Mouse (Mus musculus) hindbrain, postnatal 0 days (tissue): ENCODE measurements at regions not wholly inside any gene's neighbourhood (a gene's known extent, or its start where the extent isn't known, plus 50 kb on each side); places are given as distances from the start of the nearest gene placed in this dataset.
A peak's percentile ranks its signal among the peaks of the same experiment; 100 is the strongest.
"Not testable (repeated sequence)": the region's sequence is repeated elsewhere in the genome, so short reads cannot be mapped to it uniquely, and the experiment has no call there.

ENCODE experiments used
- ATAC-seq: fragments of 200-750 bp; cut with Nextera tagmentation; 2 replicates; pipeline ENCODE4 v1.8.0; 2017; ENCODE audit warnings: mild to moderate bottlenecking, moderate TSS enrichment, moderate library complexity
- DNase-seq: peaks from one replicate; pipeline ENCODE4 v3.0.0-alpha.2; 2015; ENCODE audit warnings: low spot score
- H3K27ac ChIP-seq: fragments of 300-500 bp; sonication (generic); 2 replicates; pipeline ENCODE4 v1.5.1; 2014; ENCODE audit warnings: mild to moderate bottlenecking
- H3K27me3 ChIP-seq: fragments of 300-500 bp; sonication (generic); 2 replicates; pipeline ENCODE4 v1.6.1; 2014; ENCODE audit warnings: low read length, mixed read lengths; ENCODE audit not compliant: insufficient read depth
- H3K36me3 ChIP-seq: fragments of 300-500 bp; sonication (generic); 2 replicates; pipeline ENCODE4 v1.6.1; 2014; ENCODE audit warnings: low read length, mixed read lengths; ENCODE audit not compliant: insufficient read depth
- H3K4me1 ChIP-seq: fragments of 300-500 bp; sonication (generic); 2 replicates; pipeline ENCODE4 v1.6.1; 2014; ENCODE audit warnings: antibody characterized with exemption, low read length, mixed read lengths; ENCODE audit not compliant: insufficient read depth
- H3K4me2 ChIP-seq: fragments of 300-500 bp; sonication (generic); 2 replicates; pipeline ENCODE4 v1.6.1; 2014; ENCODE audit warnings: low read depth, mild to moderate bottlenecking, low read length, moderate library complexity, mixed read lengths
- H3K4me3 ChIP-seq: fragments of 300-500 bp; sonication (generic); 2 replicates; pipeline ENCODE4 v1.5.1; 2014; ENCODE audit warnings: low read length
- H3K9ac ChIP-seq: fragments of 300-500 bp; sonication (generic); replicated peaks from 2 replicates; pipeline ENCODE4 v1.6.1; 2014; ENCODE audit warnings: mild to moderate bottlenecking, low read length, moderate library complexity, mixed read lengths
- H3K9me3 ChIP-seq: fragments of 300-500 bp; sonication (generic); 2 replicates; pipeline ENCODE4 v1.6.1; 2016; ENCODE audit warnings: low read length, mixed read lengths
- CTCF ChIP-seq: IDR thresholded peaks from 2 replicates; pipeline ENCODE4 v1.5.1; 2016; ENCODE audit warnings: antibody characterized with exemption, control low read depth, low read depth
- WGBS: fragments of 180-500 bp; shearing (Covaris S2); extraction: QIAGEN DNeasy Blood & Tissue Kit; methylation state at CpG from one replicate; pipeline ENCODE4 v1.1.7; 2014; 5-methylcytosine and 5-hydroxymethylcytosine counted together

GRCm38 (mm10) chr8:63829096-63829495 lies 123.0 kb downstream of the Sgo2b start:
- no peaks in the 10 kb centered on the region for H3K27me3 ChIP-seq
- no peak overlapping the region for H3K4me3 ChIP-seq
- DNase-seq: no peak
- H3K9ac ChIP-seq: no peak overlapping the region
- H3K27ac ChIP-seq: no peak overlapping the region
- ATAC-seq: no peak
- no peak overlapping the region for H3K4me2 ChIP-seq
- no peak for TF ChIP-seq CTCF
- H3K4me1 ChIP-seq: no peaks in the 10 kb centered on the region
- no peaks in the 10 kb centered on the region for H3K36me3 ChIP-seq
- H3K9me3 ChIP-seq: no peaks in the 10 kb centered on the region

- H3K4me3 ChIP-seq: no peak overlapping the region
- no peaks in the 10 kb centered on the region for H3K4me1 ChIP-seq
- ATAC-seq (no peak), DNase-seq (no peak)
- H3K9me3 ChIP-seq: no peaks in the 10 kb centered on the region
- TF ChIP-seq CTCF: no peak
- no peak overlapping the region for H3K27ac ChIP-seq
- H3K36me3 ChIP-seq: no peaks in the 10 kb centered on the region
- H3K4me2 ChIP-seq: no peak overlapping the region
- H3K27me3 ChIP-seq: no peaks in the 10 kb centered on the region
- H3K9ac ChIP-seq: no peak overlapping the region
Observed at GRCm38 (mm10) chr8:63828141-63828540, 123.9 kb downstream of the Sgo2b start.

DNA sequence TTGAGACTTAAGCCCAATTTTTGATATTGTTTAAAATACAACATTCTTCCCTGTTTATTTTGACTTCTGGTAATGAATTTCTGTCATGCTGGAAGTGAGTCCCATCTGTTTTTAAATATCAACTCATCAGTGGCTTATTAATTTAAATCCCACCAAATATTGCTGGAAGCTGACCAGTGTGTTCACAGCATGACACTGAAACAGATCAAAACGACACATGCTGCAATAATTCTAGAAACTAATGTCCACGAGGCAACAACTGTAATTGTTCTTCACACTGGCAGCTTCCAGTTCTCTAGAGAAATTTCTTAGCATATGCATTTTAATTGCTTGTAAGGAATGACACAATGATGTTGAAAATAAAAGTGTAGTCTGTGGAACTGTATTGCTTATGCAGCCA lies 167.6 kb downstream of the Sgo2b start:
- no peak for ATAC-seq
- WGBS: 18% methylated on average over 2 of the region's 2 CpGs
- Histone ChIP-seq H3K27me3 (no peaks in the 10 kb centered on the region), H3K4me1 (no peaks in the 10 kb centered on the region), H3K9ac (no peak overlapping the region), H3K4me3 (no peak overlapping the region), H3K9me3 (no peaks in the 10 kb centered on the region), H3K27ac (no peak overlapping the region), H3K36me3 (no peaks in the 10 kb centered on the region), H3K4me2 (no peak overlapping the region)
- no peak for TF ChIP-seq CTCF
- peak; percentile 50 for DNase-seq

GRCm38 (mm10) chr8:63760891-63761290 lies 191.2 kb downstream of the Sgo2b start:
- Histone ChIP-seq H3K36me3 (no peaks in the 10 kb centered on the region), H3K4me1 (no peaks in the 10 kb centered on the region), H3K9ac (no peak overlapping the region), H3K9me3 (no peaks in the 10 kb centered on the region), H3K4me3 (no peak overlapping the region), H3K27ac (no peak overlapping the region), H3K27me3 (no peaks in the 10 kb centered on the region), H3K4me2 (no peak overlapping the region)
- no peak for TF ChIP-seq CTCF
- ATAC-seq (no peak), DNase-seq (no peak)

- H3K27ac ChIP-seq, H3K9ac ChIP-seq, H3K27me3 ChIP-seq, H3K4me2 ChIP-seq, H3K4me3 ChIP-seq, ATAC-seq, H3K4me1 ChIP-seq, H3K36me3 ChIP-seq, H3K9me3 ChIP-seq, DNase-seq: not testable (repeated sequence)
- WGBS: 71% methylated on average over 4 of the region's 4 CpGs
Observed at GRCm38 (mm10) chr8:63759931-63760330, 192.1 kb downstream of the Sgo2b start.

GRCm38 (mm10) chr8:63755236-63755635 lies 196.8 kb downstream of the Sgo2b start:
- no peak for TF ChIP-seq CTCF
- DNase-seq (peak; percentile 51), ATAC-seq (peak; percentile 63)
- Histone ChIP-seq H3K36me3 (no peaks in the 10 kb centered on the region), H3K27ac (no peak overlapping the region), H3K9me3 (no peaks in the 10 kb centered on the region), H3K4me3 (no peak overlapping the region), H3K4me1 (no peaks in the 10 kb centered on the region), H3K4me2 (no peak overlapping the region), H3K27me3 (no peaks in the 10 kb centered on the region), H3K9ac (no peak overlapping the region)

DNA sequence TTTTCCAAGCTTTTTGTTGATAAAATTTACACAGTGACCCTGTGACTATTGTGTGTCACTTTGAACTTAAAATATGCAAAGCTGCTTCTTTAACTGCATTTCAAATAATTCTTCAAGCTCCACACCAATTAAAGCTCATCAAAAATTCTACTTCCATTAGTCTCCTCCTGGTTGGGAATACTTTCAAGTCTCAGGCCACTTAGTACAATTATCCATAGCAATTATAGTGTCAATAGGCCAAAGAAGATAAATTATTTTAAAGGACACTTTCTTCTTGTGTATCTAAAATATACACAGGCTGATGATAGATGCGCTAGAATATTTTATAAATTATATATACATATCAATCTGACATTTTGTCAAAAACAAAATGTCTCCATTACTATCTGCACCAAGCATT lies 197.2 kb downstream of the Sgo2b start:
- TF ChIP-seq CTCF: no peak
- Histone ChIP-seq H3K4me2 (no peak overlapping the region), H3K9me3 (no peaks in the 10 kb centered on the region), H3K27me3 (no peaks in the 10 kb centered on the region), H3K4me1 (no peaks in the 10 kb centered on the region), H3K4me3 (no peak overlapping the region), H3K9ac (no peak overlapping the region), H3K27ac (no peak overlapping the region), H3K36me3 (no peaks in the 10 kb centered on the region)
- ATAC-seq (no peak), DNase-seq (no peak)
- 82% methylated on average over 1 of the region's 1 CpGs for WGBS

- no peak for TF ChIP-seq CTCF
- Histone ChIP-seq H3K9me3 (no peaks in the 10 kb centered on the region), H3K4me1 (no peaks in the 10 kb centered on the region), H3K27me3 (no peaks in the 10 kb centered on the region), H3K36me3 (no peaks in the 10 kb centered on the region), H3K4me3 (no peak overlapping the region), H3K27ac (no peak overlapping the region), H3K4me2 (no peak overlapping the region), H3K9ac (no peak overlapping the region)
- DNase-seq: peak; percentile 6
- ATAC-seq: no peak
Observed at GRCm38 (mm10) chr8:63753236-63753635, 198.8 kb downstream of the Sgo2b start.
